In genomic region chr15:32799222-32799621, GRCm38 (mm10) we compare ENCODE assay signal across 16 mouse cellular contexts.
"Had no signal": no experiment of that assay in that cellular context is flagged by ENCODE, and none has a peak within 500 bp of the region (broad histone marks: within the 10 kb centered on the region; RNA-seq: fewer than 3 reads in every experiment).

No protein-coding gene starts in this region.

- DNase-seq: retina, postnatal 1 day; right cerebral cortex, adult 18-20 months; right cerebral cortex, postnatal 14 days; right cerebral cortex, postnatal 25 days; right cerebral cortex, postnatal 4 days; spleen, adult 18-20 months; thymus, adult 18-20 months; thymus, adult 2 months; thymus, postnatal 14 days; thymus, postnatal 25 days; thymus, postnatal 36 days; thymus, postnatal 4 days had no signal

- H3K36me3 ChIP-seq: neural tube, embryonic 12.5 days; neural tube, embryonic 13.5 days; neural tube, embryonic 15.5 days had no signal

- H3K4me2 ChIP-seq: neural tube, embryonic 12.5 days; neural tube, embryonic 13.5 days; neural tube, embryonic 15.5 days; stomach, embryonic 15.5 days had no signal

- H3K27me3 ChIP-seq: neural tube, embryonic 12.5 days; neural tube, embryonic 13.5 days; neural tube, embryonic 15.5 days; stomach, embryonic 15.5 days had no signal

- H3K4me3 ChIP-seq: neural tube, embryonic 12.5 days; neural tube, embryonic 13.5 days; neural tube, embryonic 15.5 days; stomach, embryonic 15.5 days had no signal
